Mouse (Mus musculus) heart, postnatal 10 days (tissue): ENCODE data around the gene Mettl5. TPM values are rescaled to one million over a fixed set of nuclear protein-coding genes. Genes with fewer than 3 reads are reported as not detected.
"Not testable (repeated sequence)": the region's sequence is repeated elsewhere in the genome, so short reads cannot be mapped to it uniquely, and the experiment has no call there.

Source experiments
- DNase-seq, 2 experiments: peaks; one replicate each; pipeline ENCODE4 v3.0.0; 2021
- intact Hi-C: fragments of 180-260 bp; cut with DNase I; formaldehyde crosslinking; loops from one replicate; pipeline ENCODE4 v1.15.1; 2025
- total RNA-seq, 2 experiments: library from RNA; stranded (reverse); gene quantifications; 2 replicates each; pipeline ENCODE4 v1.2.3; 2021

The Mettl5 gene
- total RNA-seq, result 10 to 100 TPM; 19.0 to 20.6 TPM

DNA sequence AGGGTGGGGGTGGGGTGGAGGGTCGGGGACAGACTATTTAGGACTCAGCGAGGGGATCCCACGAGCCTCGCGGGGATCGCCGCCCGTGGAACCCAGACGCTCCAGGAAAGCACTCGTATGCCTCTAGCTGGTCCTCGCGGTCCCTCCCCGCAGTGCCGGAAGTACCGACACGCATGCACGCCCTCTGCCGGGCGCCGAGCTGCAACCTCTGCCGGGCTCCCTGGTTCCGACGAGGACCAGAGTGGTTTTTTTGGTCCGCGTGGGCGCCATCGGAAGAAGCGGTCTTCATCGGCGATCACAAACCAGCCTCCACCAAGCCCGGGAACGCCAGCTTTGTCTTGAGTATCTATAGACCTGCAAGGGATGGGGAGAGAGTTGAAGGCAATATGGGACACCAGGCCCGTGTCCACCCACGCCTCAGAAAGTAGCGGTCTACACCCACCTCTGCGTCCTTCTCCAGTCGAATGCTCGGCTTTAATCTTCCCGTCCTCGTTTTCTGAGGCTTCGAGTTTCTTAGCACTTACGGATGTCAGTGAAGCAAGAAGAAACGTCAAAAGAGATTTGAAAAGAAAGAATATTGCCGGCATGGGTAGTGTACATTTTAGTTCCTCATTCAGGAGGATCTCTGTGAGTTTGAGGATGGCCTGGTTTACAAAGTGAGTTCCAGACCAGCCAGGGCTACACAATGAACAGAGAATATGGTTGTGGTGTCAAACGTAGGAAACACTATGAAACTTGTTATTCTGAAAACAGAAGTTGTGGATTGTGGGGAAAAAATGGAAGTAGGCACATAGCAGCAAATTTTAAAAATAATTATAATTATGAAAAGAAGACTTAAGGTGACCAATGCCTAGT, at the start of gene Mettl5:
TSS of gene Mettl5 (minus strand) at position 165 of the 855 bp plus-strand sequence.
- intact Hi-C loops, result loop anchor here (2.0 to 5.0 kb wide), 3 partner anchors 23 to 163 kb away; partner anchors contain the start of gene Ppig

DNA sequence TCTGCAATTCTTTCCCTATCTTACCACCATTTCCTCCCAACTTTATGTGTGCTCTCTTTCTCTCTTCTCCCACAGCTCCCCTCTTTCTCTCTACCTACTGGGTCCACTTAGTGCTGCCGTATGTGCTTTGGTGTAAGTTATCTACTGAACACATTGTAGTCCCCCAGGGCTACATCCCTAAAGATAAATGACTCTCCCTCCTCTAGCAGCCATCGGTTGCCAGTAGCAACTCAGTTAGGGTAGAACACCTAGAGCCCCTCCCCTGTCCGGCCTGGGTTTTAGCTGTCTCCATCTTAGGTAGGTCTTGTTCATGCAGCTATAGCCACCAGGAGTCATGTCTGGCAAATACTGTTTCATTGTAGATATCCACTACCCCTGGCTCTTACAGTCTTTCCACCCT, 39.5 kb upstream of the Mettl5 start:
- intact Hi-C loops, result no loop called here
- DNase-seq, result no peak

More for the DNA sequence above, at the start of gene Mettl5:
- DNase-seq, result peak; percentile 91 to 93

DNA sequence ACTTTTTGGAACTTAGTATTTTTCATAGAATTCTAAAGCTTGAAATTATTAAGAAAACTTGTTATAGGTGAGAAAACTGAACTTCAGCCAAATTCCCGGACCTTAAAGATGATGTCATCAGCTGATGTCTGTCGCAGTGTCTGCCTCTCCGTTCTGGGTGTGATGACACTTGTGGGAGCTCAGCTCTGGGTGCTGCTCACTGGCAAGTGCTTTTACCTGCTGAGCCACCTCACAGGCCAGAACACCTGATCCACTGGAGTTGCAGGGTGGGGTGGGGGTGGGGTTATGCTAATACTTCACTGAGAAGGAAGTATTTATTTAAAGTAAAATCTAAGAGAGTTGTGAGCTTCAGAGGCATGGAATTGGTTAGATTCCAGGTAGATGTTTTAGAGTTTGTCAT, 31.9 kb upstream of the Mettl5 start:
- intact Hi-C loops, result no loop called here
- no peak for DNase-seq

DNA sequence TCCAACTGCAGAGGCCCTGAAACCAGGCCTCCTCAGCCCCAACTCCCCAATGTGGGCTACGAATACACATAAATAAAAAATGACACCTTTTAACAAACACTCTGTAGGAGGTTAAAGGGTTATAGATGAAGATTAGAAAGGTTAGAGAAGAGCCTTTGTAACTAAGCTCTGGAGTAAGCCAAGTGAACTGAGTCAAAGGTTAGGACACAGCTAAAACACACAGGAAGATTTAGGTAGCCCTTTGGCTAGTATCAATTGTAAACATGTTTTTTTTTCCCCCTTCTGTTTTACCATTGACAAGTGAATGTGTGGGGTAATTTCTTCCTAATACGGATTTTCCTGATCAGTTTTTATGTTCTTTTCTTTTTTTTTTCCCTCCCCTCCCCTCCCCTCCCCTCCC, 27.4 kb upstream of the Mettl5 start:
- DNase-seq, result no peak

DNA sequence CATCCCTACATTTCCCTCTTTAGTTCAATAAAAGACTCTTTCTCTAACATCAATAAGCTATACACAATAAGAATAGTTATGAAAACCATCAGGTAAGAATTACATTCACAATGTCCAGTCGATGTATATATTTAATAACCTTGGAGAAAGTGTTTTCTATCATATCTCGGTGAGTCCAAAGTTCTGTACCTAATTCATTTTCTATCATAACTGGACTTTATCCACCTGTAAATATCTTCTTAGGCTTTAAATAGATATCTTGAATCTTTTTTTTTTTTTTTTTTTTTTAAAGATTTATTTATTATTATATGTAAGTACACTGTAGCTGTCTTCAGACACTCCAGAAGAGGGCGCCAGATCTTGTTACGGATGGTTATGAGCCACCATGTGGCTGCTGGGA, 22.0 kb upstream of the Mettl5 start:
- intact Hi-C loops, DNase-seq: not testable (repeated sequence)

More for the DNA sequence above, 27.4 kb upstream of the Mettl5 start:
- intact Hi-C loops, result no loop called here

DNA sequence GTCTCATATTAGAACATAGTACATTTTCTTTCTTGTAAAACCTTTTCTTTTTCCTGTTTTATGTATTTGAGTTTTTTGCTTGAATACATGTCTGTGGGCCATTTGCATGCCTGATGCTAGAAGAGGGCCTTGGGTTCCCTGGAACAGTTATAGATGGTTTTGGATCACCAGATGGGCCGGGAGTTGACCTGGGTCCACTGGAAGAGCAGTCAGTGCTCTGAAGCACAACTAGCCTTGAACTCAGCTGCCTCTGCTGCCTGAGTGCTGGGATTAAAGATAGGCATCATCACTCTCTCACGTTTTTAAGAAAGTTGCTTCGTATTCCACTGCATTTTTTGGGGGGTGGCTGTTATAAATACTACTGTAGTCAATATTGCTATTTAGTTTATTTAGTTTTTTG, 18.1 kb upstream of the Mettl5 start:
- intact Hi-C loops, result no loop called here
- no peak for DNase-seq

DNA sequence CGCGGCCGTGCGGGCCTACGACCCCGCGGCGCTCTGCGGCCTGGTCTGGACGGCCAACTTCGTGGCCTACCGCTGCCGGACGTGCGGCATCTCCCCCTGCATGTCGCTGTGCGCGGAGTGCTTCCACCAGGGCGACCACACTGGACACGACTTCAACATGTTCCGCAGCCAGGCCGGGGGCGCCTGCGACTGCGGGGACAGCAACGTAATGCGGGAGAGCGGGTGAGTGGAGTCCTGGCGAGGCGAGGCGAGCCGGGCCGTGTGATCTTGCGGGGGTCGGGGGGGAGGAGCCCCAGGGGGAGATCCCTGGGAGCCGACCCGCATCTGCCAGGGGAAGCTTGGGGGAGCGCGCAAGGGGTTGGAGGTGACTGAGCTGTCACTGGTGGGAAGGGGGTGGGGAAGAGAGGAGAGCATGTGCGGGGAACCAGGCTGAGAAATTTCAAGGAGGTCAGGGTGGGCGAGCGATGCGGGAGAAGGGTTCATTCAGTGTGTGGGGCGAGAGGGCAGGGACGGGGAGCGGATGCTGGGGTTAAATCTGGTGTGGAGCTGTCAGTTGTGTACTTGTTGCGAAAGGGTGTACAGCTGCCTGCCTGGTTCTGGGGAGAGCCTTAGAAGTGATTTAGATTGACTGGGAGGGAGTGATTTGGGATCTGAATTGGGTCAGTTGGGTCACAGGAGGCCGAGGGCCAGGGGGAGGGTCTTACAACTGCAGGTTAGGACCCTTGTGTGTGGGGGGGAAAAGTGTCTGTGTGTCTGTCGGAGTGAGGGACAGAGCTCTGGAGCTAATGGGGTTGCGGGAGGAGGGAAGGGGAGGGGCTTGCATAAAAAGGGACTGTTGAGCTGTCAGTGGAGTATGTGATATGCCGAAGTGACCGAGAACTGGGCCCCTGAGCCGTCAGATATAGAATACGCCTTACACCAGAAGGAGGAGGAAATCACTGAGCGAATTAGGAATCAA, 12.5 kb upstream of the Mettl5 start:
- DNase-seq, result peak; percentile 69 to 77
- intact Hi-C loops, result loop anchor here (1.0 kb wide), 1 partner anchor 37 kb away; the partner anchor contains the start of gene Ssb

DNA sequence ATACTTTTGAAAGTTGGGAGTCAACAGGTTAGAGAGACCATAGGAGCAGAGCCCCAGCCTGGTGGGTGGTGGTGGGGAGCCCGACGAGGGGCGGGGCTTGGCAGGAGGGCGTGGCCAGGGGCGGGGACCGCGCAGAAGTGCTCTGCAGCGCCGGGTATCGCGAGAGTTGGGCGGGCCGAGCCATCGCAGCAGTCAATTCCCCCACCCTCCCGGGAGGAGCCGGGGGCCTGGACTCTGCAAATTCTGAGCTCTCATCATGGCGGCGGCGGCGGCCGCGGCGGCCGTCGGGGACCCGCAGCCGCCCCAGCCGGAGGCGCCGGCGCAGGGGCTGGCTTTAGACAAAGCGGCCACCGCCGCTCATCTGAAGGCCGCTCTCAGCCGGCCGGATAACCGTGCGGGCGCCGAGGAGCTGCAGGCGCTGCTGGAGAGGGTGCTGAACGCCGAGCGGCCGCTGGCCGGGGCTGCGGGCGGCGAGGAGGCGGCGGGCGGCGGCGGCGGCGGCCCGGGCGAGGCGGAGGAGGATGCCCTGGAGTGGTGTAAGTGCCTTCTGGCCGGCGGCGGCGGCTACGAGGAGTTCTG, 11.7 kb upstream of the Mettl5 start, which contains the start of gene Ubr3:
TSS of gene Ubr3 (plus strand) at position 208 of the 579 bp plus-strand sequence.
- peak; percentile 98 for DNase-seq
- intact Hi-C loops, result no loop called here

DNA sequence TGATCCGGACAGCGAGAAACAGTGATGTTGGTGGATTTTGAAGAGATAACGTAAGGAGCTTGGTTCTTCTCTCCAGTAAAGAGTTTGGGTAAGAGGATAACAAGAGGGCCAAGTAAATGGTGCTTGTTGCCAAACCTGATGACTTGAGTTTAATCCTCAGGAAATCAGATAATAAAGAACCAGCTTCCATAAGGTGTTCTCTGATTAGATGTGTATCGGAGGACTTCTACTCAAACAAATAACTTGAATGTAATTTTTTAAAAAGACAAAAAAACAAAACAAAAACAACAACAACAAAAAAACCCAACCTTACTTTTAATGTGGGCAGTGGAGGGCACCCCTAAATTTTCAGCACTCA, 10.8 kb upstream of the Mettl5 start:
- intact Hi-C loops, result no loop called here
- no peak for DNase-seq

DNA sequence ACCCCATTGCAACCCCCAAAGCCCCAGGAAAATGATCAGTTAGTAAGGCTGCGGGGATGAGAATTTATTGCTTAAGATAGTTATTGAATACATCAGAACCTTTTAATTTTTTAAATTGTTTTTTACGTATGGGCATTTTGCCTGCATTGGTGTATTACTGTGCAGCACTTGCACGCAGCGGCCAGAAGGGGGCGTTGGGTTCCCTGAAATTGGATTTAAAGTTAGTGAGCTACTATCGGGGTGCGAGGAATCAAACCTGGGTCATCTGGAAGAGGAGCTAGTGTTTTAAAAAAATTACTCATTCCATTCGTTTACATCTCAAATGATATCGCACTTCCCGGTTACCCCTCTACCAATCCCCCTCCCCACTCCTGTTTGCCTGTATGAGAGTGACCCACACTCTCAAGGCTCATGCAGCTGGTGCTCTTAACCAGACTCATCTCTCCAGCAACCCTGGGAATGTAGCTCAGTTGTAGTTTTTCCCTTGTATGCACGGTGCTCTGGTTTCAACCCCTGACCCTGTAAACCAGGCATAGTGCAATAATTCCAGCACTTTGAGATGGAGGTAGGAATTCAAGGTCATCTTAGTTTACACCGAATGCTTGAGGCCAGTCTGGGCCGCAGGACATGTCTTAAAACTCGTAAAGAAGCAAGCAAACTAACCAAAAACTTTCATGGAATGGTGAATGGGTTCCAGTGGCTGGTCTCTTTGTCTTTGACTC, 10.2 kb upstream of the Mettl5 start:
- peak in 1 of 2 experiments; percentile 10 for DNase-seq

DNA sequence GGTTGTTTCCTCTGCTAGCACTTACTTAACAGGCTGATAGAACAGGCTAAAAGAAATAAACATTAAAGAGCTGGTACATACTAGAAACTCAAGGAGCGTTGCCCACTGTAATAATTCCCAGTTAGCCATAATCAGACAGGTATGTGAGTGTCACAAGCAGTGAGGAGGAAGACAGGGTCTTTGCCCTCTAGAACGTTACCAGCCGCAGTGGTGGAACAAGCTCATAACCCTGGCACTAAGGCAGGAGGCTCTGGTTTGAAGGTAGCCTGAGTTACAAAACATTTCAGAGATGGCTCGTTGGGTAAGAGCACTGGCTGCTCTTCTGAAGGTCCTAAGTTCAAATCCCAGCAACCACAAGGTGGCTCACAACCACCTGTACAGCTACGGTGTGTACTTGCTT, 8.5 kb upstream of the Mettl5 start:
- no peak for DNase-seq
- intact Hi-C loops, result no loop called here

More for the DNA sequence above, 10.2 kb upstream of the Mettl5 start:
- intact Hi-C loops, result no loop called here

DNA sequence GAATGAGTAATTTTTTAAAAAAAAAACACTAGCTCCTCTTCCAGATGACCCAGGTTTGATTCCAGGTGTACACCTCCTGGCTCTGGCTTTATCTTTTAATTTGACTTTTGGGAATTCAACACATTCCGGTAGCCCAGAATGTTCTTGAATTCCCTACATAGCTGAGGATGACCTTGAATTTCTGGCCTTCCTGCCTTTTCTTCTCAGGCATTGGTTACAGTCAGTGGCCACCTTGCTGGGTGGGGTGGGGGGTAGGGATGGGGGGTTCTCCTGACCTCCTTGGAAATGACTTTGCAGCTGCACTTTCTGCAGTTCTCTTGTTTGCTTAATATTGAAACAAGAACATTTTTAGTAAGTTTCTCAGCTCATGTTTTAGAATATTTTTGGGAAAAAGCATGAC, 7.7 kb upstream of the Mettl5 start:
- intact Hi-C loops, result no loop called here
- no peak for DNase-seq

DNA sequence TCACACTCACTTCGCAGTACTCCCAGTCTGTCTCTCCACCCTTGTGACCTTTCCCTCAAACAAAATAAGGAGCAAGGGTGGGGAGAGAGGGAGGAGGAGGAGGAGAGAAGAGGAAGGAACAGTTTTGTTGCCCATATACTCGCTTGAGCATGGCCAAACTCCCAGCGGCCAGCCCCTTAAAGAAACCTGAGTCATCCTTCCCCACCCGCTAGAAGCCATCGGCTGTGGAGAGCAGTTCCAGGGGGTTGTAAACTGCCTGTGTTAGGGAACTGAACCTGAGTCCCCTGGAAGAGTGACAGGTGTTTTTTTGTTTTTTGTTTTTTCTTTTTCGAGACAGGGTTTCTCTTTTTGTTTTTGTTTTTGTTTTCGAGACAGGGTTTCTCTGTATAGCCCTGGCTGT, 5.4 kb upstream of the Mettl5 start:
- DNase-seq, result no peak
- intact Hi-C loops, result no loop called here

DNA sequence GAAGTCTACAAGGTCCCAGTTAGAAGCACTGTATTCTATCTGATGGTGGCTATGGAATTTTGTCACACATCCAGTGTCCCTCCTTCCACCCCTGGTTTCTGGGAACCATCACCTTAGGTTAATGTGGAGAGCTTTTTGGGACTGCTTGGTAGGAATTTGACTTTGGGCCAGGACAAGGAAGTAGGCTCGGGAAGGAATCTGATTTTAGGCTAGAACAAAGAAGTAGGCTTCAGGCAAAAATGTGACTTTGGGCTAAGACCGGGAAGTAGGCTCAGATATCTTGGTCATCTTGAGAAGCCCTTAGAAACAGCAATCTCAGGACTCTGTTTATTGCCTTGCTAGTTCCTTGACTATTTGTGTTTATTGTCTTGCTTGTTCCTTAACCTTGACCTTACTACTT, 3.5 kb upstream of the Mettl5 start:
- intact Hi-C loops, result loop anchor here (5.0 kb wide), 2 partner anchors 87 to 167 kb away; partner anchors contain the start of gene Ppig
- DNase-seq, result no peak

DNA sequence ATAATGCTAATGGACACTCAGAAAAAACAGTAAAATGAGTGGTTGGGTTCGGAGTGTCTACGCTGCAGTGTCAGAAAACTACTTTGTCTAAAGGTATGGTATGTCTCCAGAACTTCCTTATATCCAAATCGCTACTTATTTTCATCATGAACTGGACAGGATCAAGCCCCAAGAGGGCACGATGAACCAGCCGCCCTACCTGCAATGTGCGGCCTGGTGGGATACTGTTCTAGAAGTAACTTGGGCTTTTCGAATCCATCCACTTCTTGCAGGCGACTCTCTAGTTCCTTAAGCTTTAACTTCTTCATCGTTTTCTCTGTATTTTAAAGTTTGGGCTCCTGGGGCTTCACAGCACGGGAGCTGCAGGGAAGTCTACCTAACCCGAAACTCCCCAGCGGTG, 365 bp downstream of the Mettl5 start:
- DNase-seq, result peak in 1 of 2 experiments; percentile 10
- intact Hi-C loops, result loop anchor here (2.0 to 5.0 kb wide), 3 partner anchors 22 to 163 kb away; partner anchors contain the start of gene Ppig

DNA sequence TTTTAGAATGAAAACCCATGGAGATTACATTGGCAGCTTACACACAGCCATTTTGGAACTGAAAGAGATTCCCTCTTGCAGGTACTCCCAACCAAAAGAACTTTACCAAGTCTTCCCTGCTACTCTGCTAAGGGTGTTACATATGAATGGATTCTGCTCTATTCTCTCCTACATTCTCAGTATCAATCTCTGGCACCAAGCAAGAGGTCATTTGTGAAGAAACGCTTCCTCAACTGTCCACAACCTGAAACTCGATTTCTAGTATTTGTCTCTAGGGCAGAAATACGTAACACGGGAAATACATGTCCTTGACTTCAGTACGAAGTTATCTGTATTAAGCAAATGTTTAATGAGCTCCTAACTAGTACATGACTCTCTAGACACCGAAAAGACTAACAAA, 834 bp downstream of the Mettl5 start:
- intact Hi-C loops, result loop anchor here (2.0 kb wide), 1 partner anchor 22 kb away; no protein-coding TSS in a partner anchor
- DNase-seq, result no peak

DNA sequence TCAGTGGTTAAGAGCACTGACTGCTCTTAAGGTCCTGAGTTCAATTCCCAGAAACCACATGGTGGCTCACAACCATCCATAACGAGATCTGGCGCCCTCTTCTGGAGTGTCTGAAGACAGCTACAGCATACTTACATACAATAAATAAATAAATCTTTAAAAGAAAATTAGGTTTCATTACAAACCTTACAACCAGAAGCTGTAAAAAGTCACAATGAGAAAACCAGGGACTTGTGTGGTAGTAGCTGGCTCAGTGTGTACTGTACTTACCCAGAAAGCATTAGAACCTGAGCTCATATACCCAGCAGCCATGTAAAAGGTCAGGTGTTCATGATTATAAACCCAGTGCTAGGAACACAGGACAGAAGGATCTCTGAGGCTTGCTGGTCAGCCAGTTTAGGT, 1.4 kb downstream of the Mettl5 start:
- DNase-seq, result no peak
- intact Hi-C loops, result loop anchor here (2.0 kb wide), 1 partner anchor 21 kb away; no protein-coding TSS in a partner anchor

DNA sequence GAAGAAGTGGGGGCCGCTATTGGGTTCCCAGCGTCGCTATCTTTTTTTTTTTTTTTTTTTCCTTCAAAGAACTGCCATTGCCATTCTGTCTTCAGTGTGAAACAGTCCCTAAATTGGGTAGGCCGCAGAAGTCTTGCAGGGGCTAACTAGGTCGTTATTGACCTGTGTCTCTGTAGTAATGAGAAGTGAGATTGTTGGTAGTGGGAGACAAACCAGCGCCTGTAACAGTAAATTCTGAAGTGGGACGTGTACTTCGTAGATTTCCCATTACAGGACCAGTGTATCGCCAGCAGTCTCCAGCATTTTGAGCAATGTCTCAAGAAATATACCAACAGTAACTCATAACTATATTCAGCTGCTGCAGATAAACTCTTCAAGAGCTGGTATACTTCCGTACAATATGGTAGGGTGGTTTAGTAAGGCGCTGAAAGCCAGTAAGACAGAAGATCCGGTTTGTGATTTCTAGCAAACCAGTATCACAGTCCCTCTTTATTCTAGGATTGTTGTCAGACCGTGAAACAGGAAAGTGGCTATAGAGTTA, 23.2 kb downstream of the Mettl5 start:
- no peak for DNase-seq
- intact Hi-C loops, result loop anchor here (2.0 to 10.0 kb wide), 2 partner anchors 23 to 227 kb away; partner anchors contain the start of gene Mettl5

DNA sequence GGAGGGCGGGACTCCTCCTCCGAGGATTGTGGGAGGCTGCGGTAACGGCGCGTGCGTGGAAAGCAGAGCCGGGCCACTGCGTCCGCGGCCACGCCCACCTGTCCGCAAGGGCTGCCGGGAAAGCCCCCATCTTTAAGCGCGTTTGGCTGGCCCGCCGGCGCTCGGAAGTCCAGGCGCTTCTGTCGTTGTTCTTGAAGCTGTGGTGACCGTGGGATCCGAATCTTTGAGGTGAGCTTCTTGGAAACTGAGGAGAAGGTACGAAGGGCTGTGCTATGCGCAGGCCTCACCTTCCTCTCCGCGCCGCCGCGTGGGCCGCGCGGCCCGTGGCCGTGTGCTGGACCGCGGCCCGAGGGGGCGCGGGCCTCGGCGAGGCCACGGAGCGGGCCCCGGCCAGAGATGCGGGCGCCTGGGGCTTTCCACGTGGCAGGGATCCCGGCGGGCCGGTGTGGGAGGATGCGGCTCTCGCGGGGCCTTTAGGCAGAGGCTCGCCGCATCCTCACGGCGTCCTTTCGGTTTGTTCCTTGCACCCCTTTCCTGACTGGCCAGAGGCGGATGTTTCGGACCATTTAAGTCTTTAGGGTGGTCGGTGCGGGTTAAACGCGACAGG, 23.8 kb downstream of the Mettl5 start, which contains the start of gene Ssb:
TSS of gene Ssb (plus strand) at position 78 of the 607 bp plus-strand sequence.
- intact Hi-C loops, result loop anchor here (1.0 to 10.0 kb wide), 5 partner anchors 23 to 227 kb away; partner anchors contain the start of gene Mettl5
- DNase-seq, result peak; percentile 95
